Mouse (Mus musculus) heart, embryonic 13.5 days (tissue): Measurements from ENCODE around the gene Baiap2. TPM values are rescaled to one million over a fixed set of nuclear protein-coding genes. Genes with fewer than 3 reads are reported as not detected.

Experiments used
- ATAC-seq: fragments of 200-750 bp; cut with Nextera tagmentation; 2 replicates; pipeline ENCODE4 v1.8.0; 2017; ENCODE audit warnings: moderate TSS enrichment; ENCODE audit not compliant: insufficient number of reproducible peaks, low FRiP score, low TSS enrichment; ENCODE audit errors: extremely low read depth
- H3K27ac ChIP-seq: fragments of 300-500 bp; sonication (generic); replicated peaks from 2 replicates; pipeline ENCODE4 v1.5.1; 2015; ENCODE audit warnings: moderate library complexity, mild to moderate bottlenecking, inconsistent platforms
- H3K27me3 ChIP-seq: fragments of 300-500 bp; sonication (generic); replicated peaks from 2 replicates; pipeline ENCODE4 v1.6.1; 2015; ENCODE audit warnings: mild to moderate bottlenecking, inconsistent platforms
- H3K36me3 ChIP-seq: fragments of 300-500 bp; sonication (generic); 2 replicates; pipeline ENCODE4 v1.6.1; 2015; ENCODE audit warnings: mild to moderate bottlenecking, inconsistent platforms
- H3K4me1 ChIP-seq: fragments of 300-500 bp; sonication (generic); 2 replicates; pipeline ENCODE4 v1.6.1; 2015; ENCODE audit warnings: inconsistent platforms
- H3K4me2 ChIP-seq: fragments of 300-500 bp; sonication (generic); 2 replicates; pipeline ENCODE4 v1.6.1; 2015; ENCODE audit warnings: inconsistent platforms, mild to moderate bottlenecking, moderate library complexity
- H3K4me3 ChIP-seq: fragments of 300-500 bp; sonication (generic); 2 replicates; pipeline ENCODE4 v1.5.1; 2015; ENCODE audit warnings: moderate library complexity, mild to moderate bottlenecking, inconsistent platforms
- H3K9ac ChIP-seq: fragments of 300-500 bp; sonication (generic); 2 replicates; pipeline ENCODE4 v1.6.1; 2015; ENCODE audit warnings: inconsistent platforms, mild to moderate bottlenecking, moderate library complexity
- H3K9me3 ChIP-seq: fragments of 300-500 bp; sonication (generic); 2 replicates; pipeline ENCODE4 v1.6.1; 2016; ENCODE audit warnings: inconsistent platforms
- WGBS: fragments of 180-500 bp; shearing (Covaris S2); methylation state at CpG from one replicate; pipeline ENCODE4 v1.1.7; 2015; ENCODE audit warnings: mixed read lengths; 5-methylcytosine and 5-hydroxymethylcytosine counted together
- polyA plus RNA-seq: library from polyadenylated mRNA; unstranded; fragments of >200 nt; fragmentation: Nextera tagmentation; extraction: Ambion mirVana; gene quantifications from 2 replicates; pipeline ENCODE4 v1.2.1, GENCODE M21; 2015

The Baiap2 gene
- polyA plus RNA-seq, 1 experiment from 2014 or later: 12.4 TPM

DNA sequence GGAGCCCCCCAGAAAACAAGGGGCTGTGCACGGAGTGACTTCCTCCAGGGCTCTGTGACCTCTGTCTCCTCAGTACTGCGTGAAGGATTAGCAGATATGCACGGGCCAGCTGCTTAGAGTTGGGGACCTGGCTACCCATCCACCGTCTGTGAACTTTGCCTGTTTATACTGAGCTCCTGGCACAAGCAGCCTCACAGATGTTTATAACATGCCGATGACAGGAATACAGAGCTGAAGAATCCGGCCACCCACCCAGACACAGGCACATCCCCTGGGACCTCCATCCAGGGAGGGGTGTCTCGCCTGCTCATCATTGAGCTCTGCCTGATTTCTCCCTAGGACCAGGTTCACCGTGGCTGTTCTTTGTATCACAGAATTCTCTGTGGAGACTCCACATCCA lies 89.5 kb downstream of the Baiap2 start:
- Histone ChIP-seq H3K27ac (no peak overlapping the region), H3K4me3 (no peak overlapping the region), H3K9ac (no peak overlapping the region), H3K36me3 (no peaks in the 10 kb centered on the region), H3K9me3 (no peaks in the 10 kb centered on the region), H3K4me1 (0 out of 2 replicates have a peak, but pooled peaks cover 3% of the 10 kb centered on the region), H3K4me2 (no peak overlapping the region), H3K27me3 (no peaks in the 10 kb centered on the region)
- ATAC-seq: no peak
- 50% methylated on average over 8 of the region's 8 CpGs for WGBS

DNA sequence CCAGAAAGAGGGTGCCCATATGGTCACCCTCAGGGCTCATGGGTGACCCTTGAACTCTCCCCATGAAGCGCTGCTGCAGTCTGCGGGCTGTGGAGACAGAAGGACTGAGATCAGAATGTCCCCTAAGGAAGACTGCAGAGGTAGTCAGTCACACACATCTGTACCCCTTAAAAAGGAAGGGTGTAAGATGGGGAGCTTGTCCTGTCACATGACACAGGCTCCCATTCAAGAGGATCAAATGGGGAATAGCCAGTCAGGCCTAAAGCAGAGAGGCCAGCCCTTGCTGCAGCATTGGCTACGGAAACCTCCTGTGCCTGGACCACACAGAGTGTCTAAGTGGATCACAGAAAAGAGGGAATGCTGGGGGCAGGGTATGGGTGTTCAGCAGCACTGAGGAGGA lies 90.9 kb downstream of the Baiap2 start:
- no peak overlapping the region for H3K9ac ChIP-seq
- no peaks in the 10 kb centered on the region for H3K36me3 ChIP-seq
- WGBS: 79% methylated on average over 3 of the region's 3 CpGs
- H3K27me3 ChIP-seq: no peaks in the 10 kb centered on the region; the same call in 1 of the 2 replicates
- H3K4me1 ChIP-seq: 0 out of 2 replicates have a peak, but pooled peaks cover 3% of the 10 kb centered on the region
- H3K9me3 ChIP-seq: no peaks in the 10 kb centered on the region
- no peak for ATAC-seq
- H3K4me3 ChIP-seq: no peak overlapping the region
- no peak overlapping the region for H3K4me2 ChIP-seq
- H3K27ac ChIP-seq: no peak overlapping the region

DNA sequence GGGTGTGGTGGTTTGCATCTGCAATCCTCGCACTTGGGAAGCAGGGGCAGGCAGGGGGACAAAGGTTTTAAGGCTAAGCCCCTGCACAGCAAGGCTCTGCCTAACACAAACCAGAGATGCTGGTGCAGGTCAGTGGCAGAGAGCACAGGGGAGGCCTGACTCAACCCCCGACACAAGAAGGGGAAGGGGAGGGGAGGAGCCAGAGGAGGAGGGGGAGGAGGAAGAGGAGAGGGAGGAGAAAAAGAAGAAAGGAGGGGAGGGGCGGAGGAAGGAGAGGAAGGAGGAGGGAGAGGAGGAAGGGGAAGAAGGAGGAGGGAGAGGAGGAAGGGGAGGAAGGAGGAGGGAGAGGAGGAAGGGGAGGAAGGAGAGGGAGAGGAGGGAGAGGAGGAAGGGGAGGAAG lies 91.7 kb downstream of the Baiap2 start:
- H3K9ac ChIP-seq: no peak overlapping the region
- ATAC-seq: no peak
- no peak overlapping the region for H3K27ac ChIP-seq
- H3K9me3 ChIP-seq: no peaks in the 10 kb centered on the region
- WGBS: 41% methylated on average over 2 of the region's 3 CpGs
- no peaks in the 10 kb centered on the region for H3K36me3 ChIP-seq
- H3K4me1 ChIP-seq: peaks cover 8% of the 10 kb centered on the region
- no peaks in the 10 kb centered on the region; the same call in 1 of the 2 replicates for H3K27me3 ChIP-seq
- H3K4me2 ChIP-seq: no peak overlapping the region
- H3K4me3 ChIP-seq: no peak overlapping the region

DNA sequence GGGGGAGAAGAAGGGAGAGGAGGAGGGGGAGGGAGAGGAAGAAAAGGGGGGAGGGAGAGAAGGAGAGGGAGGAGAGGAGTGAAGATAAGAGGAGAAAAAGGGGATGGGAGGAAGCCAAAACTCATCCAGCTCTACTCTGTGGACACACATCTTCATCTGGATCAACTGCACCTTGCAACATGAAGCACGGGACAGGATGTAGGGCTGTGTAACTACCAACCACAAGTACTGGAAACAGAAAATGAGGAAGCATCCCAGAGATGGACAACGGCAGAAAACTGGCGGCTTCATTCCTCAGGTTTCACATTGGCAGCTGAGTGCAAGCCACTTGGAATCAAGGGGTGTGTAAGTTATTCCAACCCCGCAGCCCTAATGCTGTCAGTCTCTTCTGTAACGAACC lies 92.2 kb downstream of the Baiap2 start:
- 66% methylated on average over 5 of the region's 5 CpGs for WGBS
- H3K27me3 ChIP-seq: no peaks in the 10 kb centered on the region; the same call in 1 of the 2 replicates

DNA sequence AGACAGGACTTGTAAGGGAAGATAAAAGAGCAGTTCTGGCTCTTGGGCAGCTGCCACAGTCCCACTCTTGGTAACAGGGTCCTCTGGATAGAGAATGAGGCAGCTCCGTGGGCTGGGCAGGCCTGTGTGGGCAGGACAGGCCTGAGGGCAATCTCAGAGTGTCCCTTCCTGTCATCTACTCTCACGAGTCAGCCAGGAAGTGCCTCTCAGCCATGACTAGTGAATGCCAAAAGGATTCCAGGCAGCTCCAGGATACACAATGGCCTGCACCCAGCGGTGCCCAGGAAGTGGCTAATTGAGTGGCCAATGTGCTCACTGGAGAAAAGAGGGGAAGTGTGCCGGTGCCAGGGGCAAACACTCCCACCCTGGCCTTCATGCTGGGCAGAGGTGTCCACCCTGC lies 97.0 kb downstream of the Baiap2 start:
- H3K9ac ChIP-seq: peak overlapping the region; percentile 4
- peaks cover 36% of the 10 kb centered on the region for H3K4me1 ChIP-seq
- no peaks in the 10 kb centered on the region for H3K9me3 ChIP-seq
- no peak overlapping the region for H3K4me3 ChIP-seq
- H3K4me2 ChIP-seq: no peak overlapping the region
- no peaks in the 10 kb centered on the region; the same call in 1 of the 2 replicates for H3K27me3 ChIP-seq
- H3K36me3 ChIP-seq: no peaks in the 10 kb centered on the region
- ATAC-seq: no peak
- 16% methylated on average over 4 of the region's 4 CpGs for whole genome bisulfite sequencing
- H3K27ac ChIP-seq: peak overlapping the region; percentile 81

More for the DNA sequence above, 92.2 kb downstream of the Baiap2 start:
- Histone ChIP-seq H3K27ac (no peak overlapping the region), H3K4me1 (peaks cover 11% of the 10 kb centered on the region), H3K9me3 (no peaks in the 10 kb centered on the region), H3K36me3 (no peaks in the 10 kb centered on the region), H3K4me2 (no peak overlapping the region), H3K9ac (no peak overlapping the region), H3K4me3 (no peak overlapping the region)
- ATAC-seq: no peak

DNA sequence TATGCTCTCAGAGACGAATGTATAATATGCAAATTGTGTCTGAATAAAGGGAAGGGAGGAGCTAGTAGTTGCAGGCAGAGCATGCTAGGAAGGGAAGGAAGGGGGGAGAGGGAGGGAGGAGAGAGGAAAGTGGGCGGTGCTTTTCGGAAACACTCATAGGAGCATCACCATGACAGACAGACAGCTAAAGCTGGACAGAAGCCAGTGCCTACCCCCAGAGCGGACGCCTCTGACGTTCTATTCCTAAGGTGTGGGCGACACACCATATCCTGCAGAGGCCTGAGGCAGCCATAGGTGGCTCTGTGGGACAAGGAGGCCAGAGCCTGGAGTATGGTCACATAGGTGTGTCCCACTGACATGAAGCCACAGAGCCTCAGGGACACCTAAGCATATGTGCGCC lies 97.9 kb downstream of the Baiap2 start:
- no peak overlapping the region for H3K9ac ChIP-seq
- no peaks in the 10 kb centered on the region for H3K9me3 ChIP-seq
- peak overlapping the region; percentile 81; the same call in 1 of the 2 replicates for H3K27ac ChIP-seq
- H3K4me1 ChIP-seq: peaks cover 36% of the 10 kb centered on the region
- no peak overlapping the region for H3K4me2 ChIP-seq
- H3K27me3 ChIP-seq: peaks cover 3% of the 10 kb centered on the region
- no peak for ATAC-seq
- 51% methylated on average over 8 of the region's 8 CpGs for WGBS
- no peak overlapping the region for H3K4me3 ChIP-seq
- no peaks in the 10 kb centered on the region for H3K36me3 ChIP-seq

DNA sequence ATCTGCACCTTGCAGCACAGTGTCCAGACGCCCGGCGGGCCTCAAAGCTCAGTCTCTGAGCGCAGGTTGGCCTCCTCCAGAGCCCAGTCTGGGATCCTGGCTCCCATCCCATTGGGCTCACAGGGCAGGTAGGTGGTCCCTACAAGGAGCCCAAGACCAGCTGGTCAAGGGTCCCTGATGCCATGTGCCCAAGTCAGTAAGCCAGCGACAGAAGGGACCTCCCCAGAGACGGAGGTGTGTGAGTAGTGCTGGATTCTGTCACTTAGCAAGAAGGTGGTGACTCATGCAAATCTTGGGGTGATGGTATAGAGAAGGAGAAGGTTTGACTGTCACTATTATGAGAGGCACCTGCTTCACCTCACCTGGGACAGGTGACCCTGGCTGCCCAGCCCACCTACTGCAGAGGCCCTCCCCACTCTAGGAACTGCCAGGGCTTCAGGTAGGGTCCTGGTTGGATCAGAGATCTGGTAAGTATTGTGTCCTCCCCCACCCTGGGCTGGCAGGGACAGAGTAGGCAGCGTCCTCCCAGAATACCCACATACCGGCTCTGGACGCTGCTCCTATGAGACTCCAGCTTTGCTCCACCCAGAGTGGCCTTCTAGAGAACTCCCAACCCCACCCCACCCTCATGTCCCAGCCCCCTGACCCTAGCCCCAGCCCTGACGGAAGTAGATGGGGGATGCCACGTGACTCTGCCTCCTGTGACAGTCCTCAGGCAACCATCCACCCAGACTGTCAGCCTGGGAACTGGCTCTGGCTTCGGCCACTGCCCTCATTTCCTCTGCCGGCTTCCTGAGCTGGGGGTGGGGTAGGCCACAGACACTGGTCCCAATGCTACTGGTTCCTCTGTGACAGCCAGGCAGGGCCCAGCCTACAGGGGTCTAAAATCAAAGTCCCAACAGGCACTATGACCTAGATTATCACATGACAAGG lies 98.9 kb downstream of the Baiap2 start:
- no peak for ATAC-seq
- peaks cover 38% of the 10 kb centered on the region for H3K4me1 ChIP-seq
- no peak overlapping the region for H3K4me3 ChIP-seq
- WGBS: 50% methylated on average over 13 of the region's 13 CpGs
- no peaks in the 10 kb centered on the region for H3K36me3 ChIP-seq
- H3K9ac ChIP-seq: no peak overlapping the region
- peaks cover 13% of the 10 kb centered on the region for H3K27me3 ChIP-seq
- peak overlapping the region; percentile 24; the same call in 1 of the 2 replicates for H3K4me2 ChIP-seq
- H3K9me3 ChIP-seq: no peaks in the 10 kb centered on the region
- H3K27ac ChIP-seq: peak overlapping the region; percentile 81

DNA sequence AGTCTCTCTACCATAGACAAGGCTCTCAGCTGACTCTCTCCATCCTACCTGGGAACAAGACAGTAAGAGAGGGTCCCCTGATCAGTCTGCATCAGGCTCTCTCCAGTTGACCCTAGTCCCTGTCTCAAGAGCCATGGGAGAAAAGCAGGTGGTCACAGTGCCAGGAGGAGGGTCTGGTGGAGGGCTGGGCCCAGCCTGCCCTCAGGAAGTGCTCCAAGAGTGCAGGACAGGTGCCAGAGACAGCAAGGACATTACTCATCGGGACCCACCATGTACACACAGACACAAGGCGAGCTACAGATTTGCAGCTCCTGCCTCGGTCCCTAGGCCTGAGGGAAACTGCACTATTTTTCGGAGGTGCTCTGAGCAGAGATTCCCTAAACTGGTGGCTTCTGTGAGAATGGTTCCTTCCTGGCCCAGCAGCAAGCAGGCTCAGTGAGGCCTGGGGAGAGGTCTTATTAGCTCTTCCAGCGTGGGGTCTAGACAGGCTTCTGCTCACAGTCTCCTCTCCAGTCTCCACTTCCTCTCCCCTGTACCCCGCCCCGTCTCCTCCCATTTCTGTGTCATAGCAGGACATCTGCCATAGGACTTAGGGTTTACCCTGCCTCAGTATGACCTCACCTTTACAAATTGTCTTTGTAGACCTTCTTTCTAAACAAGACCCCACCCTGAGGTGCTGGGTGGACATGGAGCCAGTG lies 99.7 kb downstream of the Baiap2 start:
- H3K9me3 ChIP-seq: no peaks in the 10 kb centered on the region
- H3K27me3 ChIP-seq: peaks cover 22% of the 10 kb centered on the region
- peaks cover 46% of the 10 kb centered on the region for H3K4me1 ChIP-seq
- H3K4me3 ChIP-seq: no peak overlapping the region
- no peak for ATAC-seq
- no peaks in the 10 kb centered on the region for H3K36me3 ChIP-seq
- 61% methylated on average over 7 of the region's 7 CpGs for WGBS
- no peak overlapping the region for H3K4me2 ChIP-seq
- H3K27ac ChIP-seq: peak overlapping the region; percentile 81
- 0 out of 2 replicates have a peak overlapping the region, but pooled peaks have one; percentile 24 for H3K9ac ChIP-seq

DNA sequence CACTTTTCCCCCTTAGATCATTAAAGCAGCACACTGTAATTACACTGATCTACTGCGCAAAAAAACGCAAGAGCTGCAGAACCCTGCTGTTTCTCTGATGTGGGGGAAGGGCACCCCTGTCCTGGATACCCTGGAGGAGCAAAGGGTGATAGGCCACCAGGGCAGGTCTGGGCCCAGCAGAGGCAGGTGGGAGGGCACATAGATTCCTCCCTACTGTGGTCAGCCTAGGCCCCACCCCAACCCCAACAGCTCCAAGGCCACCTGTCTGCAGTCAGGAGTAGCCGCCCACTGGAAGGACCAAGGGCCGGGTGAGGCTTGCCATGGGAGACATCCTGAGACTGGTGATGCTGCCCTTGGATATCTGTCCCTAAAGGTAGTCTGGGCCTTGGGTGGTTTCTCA lies 102.8 kb downstream of the Baiap2 start:
- no peak overlapping the region for H3K4me3 ChIP-seq
- H3K27me3 ChIP-seq: peaks cover 48% of the 10 kb centered on the region
- H3K9me3 ChIP-seq: no peaks in the 10 kb centered on the region
- ATAC-seq: no peak
- H3K27ac ChIP-seq: no peak overlapping the region
- H3K36me3 ChIP-seq: no peaks in the 10 kb centered on the region
- H3K4me1 ChIP-seq: peaks cover 44% of the 10 kb centered on the region
- 72% methylated on average over 4 of the region's 4 CpGs for WGBS
- H3K9ac ChIP-seq: no peak overlapping the region
- H3K4me2 ChIP-seq: no peak overlapping the region

DNA sequence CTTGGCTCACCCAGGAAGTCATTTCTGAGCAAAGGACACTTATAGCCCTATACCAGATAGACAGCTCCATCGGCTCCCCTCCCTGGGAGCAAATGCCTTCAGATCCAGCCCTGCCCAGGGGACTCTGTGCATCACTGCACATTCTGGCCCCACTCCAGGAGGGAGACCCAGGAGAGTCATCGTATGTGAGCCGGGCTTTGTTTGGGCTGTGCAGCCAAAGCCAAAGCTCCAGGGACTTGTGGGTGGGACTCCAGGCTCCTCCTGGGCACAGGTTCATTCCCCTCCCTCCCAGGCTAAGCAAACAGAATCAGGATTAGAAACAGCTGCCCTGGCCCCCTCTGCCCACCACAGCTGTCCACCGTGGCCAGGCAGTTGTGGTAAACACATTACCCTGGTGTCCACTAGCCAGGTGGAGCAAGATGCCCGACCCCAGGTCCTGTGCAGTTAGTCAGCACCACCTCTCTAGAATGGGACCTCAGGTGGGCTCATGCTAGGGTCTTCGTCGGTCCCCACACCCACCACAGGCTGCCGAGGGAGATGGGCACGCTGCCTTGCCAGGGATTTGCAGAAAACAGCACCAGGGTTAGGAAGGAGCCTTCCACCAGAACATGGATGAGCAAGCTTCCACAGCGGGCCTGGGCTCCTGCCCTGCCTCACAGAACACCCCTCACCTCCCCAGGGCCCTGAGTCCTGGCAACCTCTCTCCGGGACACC lies 103.4 kb downstream of the Baiap2 start:
- ATAC-seq: no peak
- peak overlapping the region; percentile 95 for H3K4me2 ChIP-seq
- WGBS: 58% methylated on average over 11 of the region's 11 CpGs
- H3K27me3 ChIP-seq: peaks cover 48% of the 10 kb centered on the region
- no peaks in the 10 kb centered on the region for H3K9me3 ChIP-seq
- no peak overlapping the region for H3K27ac ChIP-seq
- H3K36me3 ChIP-seq: no peaks in the 10 kb centered on the region
- peak overlapping the region; percentile 80; the same call in 1 of the 2 replicates for H3K9ac ChIP-seq
- peak overlapping the region; percentile 62 for H3K4me3 ChIP-seq
- H3K4me1 ChIP-seq: peaks cover 39% of the 10 kb centered on the region
